Mouse (Mus musculus): ENCODE results near the gene Dnajb12.

GRCm38 (mm10) chr10:59864232-59864875 lies 15.0 kb upstream of the Dnajb12 start:
- TF ChIP-seq EP300 (optimal IDR thresholded peaks at IDR 0.05), result no peak
- TF ChIP-seq CTCF (IDR thresholded peaks at IDR 0.05; ENCODE audit: low read depth), result no peak

Measured in stomach, postnatal 0 days (tissue).